ENCODE assay signal across 15 mouse cellular contexts in genomic region chr2:173217763-173218258, GRCm38 (mm10). TPM values are rescaled to one million over a fixed set of nuclear protein-coding genes. Genes with fewer than 3 reads are reported as not detected.
DNase-seq lines count a peak whose midpoint lies in the region; ATAC-seq and TF ChIP-seq lines count a peak whose summit lies in the region.
"Had no signal": no experiment of that assay in that cellular context is flagged by ENCODE, and none has a peak within 500 bp of the region (broad histone marks: within the 10 kb centered on the region; RNA-seq: fewer than 3 reads in every experiment).

No protein-coding gene starts in this region.

- H3K27me3 ChIP-seq in forebrain, embryonic 11.5 days (ENCODE audit: control insufficient read depth, insufficient read depth, low read length), result no peaks in the 10 kb centered on the region
- H3K27me3 ChIP-seq in forebrain, postnatal 0 days (ENCODE audit: insufficient read depth, low read length), result no peaks in the 10 kb centered on the region
- H3K27me3 ChIP-seq in liver, adult 2 months (ENCODE audit: control insufficient read depth, insufficient read depth, low read length), result no peaks in the 10 kb centered on the region
- H3K27me3 ChIP-seq in liver, embryonic 12.5 days (replicated peaks), result peaks cover 14% of the 10 kb centered on the region; the same call in 1 of the 2 replicates

- no peaks in the 10 kb centered on the region for H3K79me2 ChIP-seq in liver, adult 2 months (ENCODE audit: control insufficient read depth, insufficient read depth, low read length)
- peaks cover 39% of the 10 kb centered on the region; the same call in 1 of the 2 replicates for H3K79me2 ChIP-seq in macrophage (ENCODE audit: inconsistent target)

- H3K4me1 ChIP-seq in forebrain, embryonic 11.5 days (replicated peaks; ENCODE audit: control insufficient read depth, insufficient read depth, low read length), result no peaks in the 10 kb centered on the region
- no peaks in the 10 kb centered on the region for H3K4me1 ChIP-seq in forebrain, postnatal 0 days (ENCODE audit: insufficient read depth)
- H3K4me1 ChIP-seq in liver, adult 2 months (ENCODE audit: control insufficient read depth, insufficient read depth, low read length), result peaks cover 14% of the 10 kb centered on the region
- H3K4me1 ChIP-seq in liver, embryonic 12.5 days, result no peaks in the 10 kb centered on the region

- H3K4me2 ChIP-seq in forebrain, embryonic 11.5 days (ENCODE audit: low read depth, low read length, severe bottlenecking), result no peak overlapping the region
- no peak overlapping the region for H3K4me2 ChIP-seq in forebrain, postnatal 0 days (ENCODE audit: low read depth)
- no peak overlapping the region for H3K4me2 ChIP-seq in liver, embryonic 12.5 days

- H3K27ac ChIP-seq in forebrain, embryonic 11.5 days (ENCODE audit: low read depth, low read length), result no peak overlapping the region
- H3K27ac ChIP-seq in forebrain, postnatal 0 days (ENCODE audit: low read depth, low read length), result no peak overlapping the region
- no peak overlapping the region for H3K27ac ChIP-seq in liver, adult 2 months (replicated peaks; ENCODE audit: insufficient read depth, low read depth, low read length)
- H3K27ac ChIP-seq in liver, embryonic 12.5 days, result no peak overlapping the region
- peak overlapping the region; percentile 60; the same call in 1 of the 2 replicates for H3K27ac ChIP-seq in macrophage

- 95% methylated on average over 5 of the region's 5 CpGs for WGBS in forebrain, embryonic 11.5 days
- 94% methylated on average over 5 of the region's 5 CpGs for WGBS in forebrain, postnatal 0 days
- WGBS in liver, adult 2 months, result 20% methylated on average over 5 of the region's 5 CpGs
- WGBS in liver, embryonic 12.5 days (ENCODE audit: insufficient replicate concordance), result 78% methylated on average over 5 of the region's 5 CpGs
- 66% methylated on average over 5 of the region's 5 CpGs for WGBS in macrophage (ENCODE audit: missing documents)

- H3K36me3 ChIP-seq in forebrain, embryonic 11.5 days (ENCODE audit: control insufficient read depth, insufficient read depth, low read length), result no peaks in the 10 kb centered on the region
- no peaks in the 10 kb centered on the region for H3K36me3 ChIP-seq in forebrain, postnatal 0 days (ENCODE audit: insufficient read depth)
- H3K36me3 ChIP-seq in liver, adult 2 months (ENCODE audit: control insufficient read depth, insufficient read depth, low read length), result no peaks in the 10 kb centered on the region
- H3K36me3 ChIP-seq in liver, embryonic 12.5 days, result no peaks in the 10 kb centered on the region
- H3K36me3 ChIP-seq in macrophage (ENCODE audit: inconsistent target), result peaks cover 38% of the 10 kb centered on the region; the same call in 1 of the 2 replicates

- DNase-seq in forebrain, embryonic 11.5 days (ENCODE audit: low spot score), result peak; percentile 40
- DNase-seq in forebrain, postnatal 0 days, result no peak
- DNase-seq in liver, adult 2 months (ENCODE audit: extremely low read depth, low read depth, low spot score), result peak; percentile 77
- peak; percentile 6 for DNase-seq in thymus, postnatal 14 days
- DNase-seq in thymus, postnatal 10 days (ENCODE audit: low spot score in 2 of 2), result no peak
- DNase-seq in frontal cortex, adult 2 months (ENCODE audit: extremely low spot score in 1 of 2, low spot score in 1 of 2), result no peak
- DNase-seq: cerebellum, adult 9-11 months; embryo, embryonic 11 days; heart, adult 18-20 months; lung, adult 2 months had no signal

- H3K4me3 ChIP-seq in forebrain, embryonic 11.5 days (ENCODE audit: low read depth, low read length), result no peak overlapping the region
- H3K4me3 ChIP-seq in forebrain, postnatal 0 days (ENCODE audit: low read depth, low read length), result no peak overlapping the region
- no peak overlapping the region for H3K4me3 ChIP-seq in liver, adult 2 months (ENCODE audit: insufficient read depth, low read depth, low read length)
- no peak overlapping the region for H3K4me3 ChIP-seq in liver, embryonic 12.5 days
- H3K4me3 ChIP-seq in macrophage (ENCODE audit: inconsistent target), result peak overlapping the region; percentile 53
- H3K4me3 ChIP-seq: myocyte had no signal

- H3K9me3 ChIP-seq in forebrain, embryonic 11.5 days (ENCODE audit: control insufficient read depth, low read length), result no peaks in the 10 kb centered on the region
- no peaks in the 10 kb centered on the region for H3K9me3 ChIP-seq in forebrain, postnatal 0 days (ENCODE audit: low read length)
- no peaks in the 10 kb centered on the region for H3K9me3 ChIP-seq in liver, embryonic 12.5 days (replicated peaks)

- TF ChIP-seq CTCF in forebrain, postnatal 0 days (IDR thresholded peaks at IDR 0.05; ENCODE audit: low read depth), result no peak
- TF ChIP-seq CTCF in liver, adult 2 months (IDR thresholded peaks at IDR 0.05; ENCODE audit: low read depth, low read length), result no peak

- no peak for ATAC-seq in forebrain, embryonic 11.5 days (replicated peaks; ENCODE audit: low FRiP score)
- ATAC-seq in forebrain, postnatal 0 days, result no peak
- ATAC-seq in liver, embryonic 12.5 days, result no peak

- H3K9ac ChIP-seq in forebrain, embryonic 11.5 days (ENCODE audit: low read length), result no peak overlapping the region
- no peak overlapping the region for H3K9ac ChIP-seq in forebrain, postnatal 0 days
- H3K9ac ChIP-seq in liver, adult 2 months (ENCODE audit: low read depth, low read length), result no peak overlapping the region
- H3K9ac ChIP-seq in liver, embryonic 12.5 days, result no peak overlapping the region

- no peak for TF ChIP-seq POLR2A in liver, adult 2 months (IDR thresholded peaks at IDR 0.05; ENCODE audit: extremely low read depth, insufficient read depth, low read length)

RNA-seq across cellular contexts. Expression of gene Zbp1, which starts 0.9 kb away (rescaled TPM):
- not detected in 2 replicates for polyA plus RNA-seq in forebrain, embryonic 11.5 days (2014; fragmentation: Nextera tagmentation; extraction: Ambion mirVana)
- 0.52 TPM in 1 of 2 replicates, not detected in the other for total RNA-seq in forebrain, postnatal 0 days (2014; rRNA removed)
- 0.44 and 0.45 TPM in 2 replicates for polyA plus RNA-seq in forebrain, postnatal 0 days (2015; fragmentation: Nextera tagmentation; extraction: Ambion mirVana)
- total RNA-seq in liver, adult 2 months (2014; rRNA removed), result 8.1 and 10.8 TPM in 2 replicates
- polyA plus RNA-seq in liver, adult 2 months (2012; rRNA removed), result 9.2 and 13.2 TPM in 2 replicates
- polyA plus RNA-seq in liver, embryonic 12.5 days (2016; fragmentation: Nextera tagmentation; extraction: Ambion mirVana), result 0.21 and 0.36 TPM in 2 replicates
- total RNA-seq in macrophage (2018; cell fraction: chromatin; rRNA removed), result 100 to 1,000 TPM in 14 of 26 experiments, 10 to 100 TPM in 12; 27.8 to 587 (median 298) TPM
- 100 to 1,000 TPM in 23 of 26 experiments, 10 to 100 TPM in 3; 74.9 to 678 (median 370) TPM for total RNA-seq in macrophage (2018; cell fraction: cytosol; rRNA removed)
- 100 to 1,000 TPM in 21 of 26 experiments, 10 to 100 TPM in 5; 45.6 to 621 (median 382) TPM for total RNA-seq in macrophage (2018; cell fraction: nucleus; rRNA removed)
- 88.4 to 217 TPM (median 90.0 TPM) in 3 replicates for polyA plus RNA-seq in macrophage (2018)
- polyA plus RNA-seq in frontal cortex, adult 2 months (2012; rRNA removed), result 0.40 and 1.1 TPM in 2 replicates
- total RNA-seq: layer of hippocampus, postnatal 25 days had no signal
- polyA plus RNA-seq: limb, embryonic 11.5 days had no signal

RNA-seq across cellular contexts. Expression of gene Pmepa1, which starts 58.5 kb away (rescaled TPM):
- polyA plus RNA-seq in forebrain, embryonic 11.5 days (2014; fragmentation: Nextera tagmentation; extraction: Ambion mirVana), result 3.3 and 3.6 TPM in 2 replicates
- 6.9 and 8.5 TPM in 2 replicates for total RNA-seq in forebrain, postnatal 0 days (2014; rRNA removed)
- 2.5 and 3.1 TPM in 2 replicates for polyA plus RNA-seq in forebrain, postnatal 0 days (2015; fragmentation: Nextera tagmentation; extraction: Ambion mirVana)
- 0.28 and 0.60 TPM in 2 replicates for total RNA-seq in liver, adult 2 months (2014; rRNA removed)
- polyA plus RNA-seq in liver, adult 2 months (2012; rRNA removed), result 1.8 and 4.1 TPM in 2 replicates
- polyA plus RNA-seq in liver, embryonic 12.5 days (2016; fragmentation: Nextera tagmentation; extraction: Ambion mirVana), result 0.24 and 0.37 TPM in 2 replicates
- total RNA-seq in macrophage (2018; cell fraction: chromatin; rRNA removed), result 10 to 100 TPM in 1 of 26 experiments, 1 to 10 TPM in 1, under 1 TPM in 2, not detected in 22; 0.62 to 11.6 (median 1.6) TPM
- total RNA-seq in macrophage (2018; cell fraction: cytosol; rRNA removed), result under 1 TPM in 19 of 26 experiments, not detected in 7; 0.03 to 0.43 (median 0.09) TPM
- 1 to 10 TPM in 1 of 26 experiments, under 1 TPM in 7, not detected in 18; 0.11 to 1.3 (median 0.30) TPM for total RNA-seq in macrophage (2018; cell fraction: nucleus; rRNA removed)
- 0.32 to 0.33 TPM in 2 of 3 replicates, not detected in the other for polyA plus RNA-seq in macrophage (2018)
- polyA plus RNA-seq in frontal cortex, adult 2 months (2012; rRNA removed), result 40.4 and 57.2 TPM in 2 replicates

Comparison
In these comparisons a context has a peak if more than half of its experiments do, and no peak if none do; other contexts are left out.
1. DNase-seq: peak in forebrain, embryonic 11.5 days (single experiment), liver, adult 2 months (single experiment) and thymus, postnatal 14 days (single experiment); none in forebrain, postnatal 0 days (single experiment), thymus, postnatal 10 days (0 of 2) and frontal cortex, adult 2 months (0 of 2).